ENCODE assay signal across 23 mouse cellular contexts in the genomic region with DNA sequence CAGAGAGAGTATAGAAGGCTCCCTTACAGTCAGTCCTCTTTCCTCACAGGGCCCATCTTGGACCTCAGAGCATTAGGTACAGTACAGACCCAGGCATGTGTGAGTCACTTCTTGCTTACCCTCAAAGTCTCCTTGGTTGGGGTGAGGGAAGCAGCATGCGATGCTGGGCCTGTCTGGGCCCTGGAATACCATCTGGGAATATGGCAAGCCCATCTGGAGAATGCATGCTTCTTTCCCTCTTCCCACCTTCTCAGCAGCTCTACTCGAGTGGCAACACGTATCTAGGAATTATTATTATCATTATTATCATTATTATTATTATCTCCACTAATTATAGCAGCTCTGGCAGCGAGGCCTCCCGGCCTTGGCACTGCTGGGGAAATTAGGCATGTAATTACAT. TPM values are rescaled to one million over a fixed set of nuclear protein-coding genes. Genes with fewer than 3 reads are reported as not detected.
A peak's percentile ranks its signal among the peaks of the same experiment; 100 is the strongest.
DNase-seq lines count a peak whose midpoint lies in the region; ATAC-seq and TF ChIP-seq lines count a peak whose summit lies in the region.
"Had no signal": no experiment of that assay in that cellular context is flagged by ENCODE, and none has a peak within 500 bp of the region (broad histone marks: within the 10 kb centered on the region; RNA-seq: fewer than 3 reads in every experiment).

No protein-coding gene starts in this region.

- TF ChIP-seq POLR2A in myocyte (IDR thresholded peaks at IDR 0.05; ENCODE audit: insufficient read length, low read depth): no peak

- H3K27me3 ChIP-seq in heart, embryonic 13.5 days (replicated peaks): no peaks in the 10 kb centered on the region; the same call in 1 of the 2 replicates
- H3K27me3 ChIP-seq in midbrain, embryonic 10.5 days (ENCODE audit: low read depth, poor library complexity, severe bottlenecking): no peaks in the 10 kb centered on the region
- H3K27me3 ChIP-seq in midbrain, embryonic 13.5 days: no peaks in the 10 kb centered on the region
- no peaks in the 10 kb centered on the region for H3K27me3 ChIP-seq in myocyte (ENCODE audit: control insufficient read depth, insufficient read depth, insufficient read length)
- H3K27me3 ChIP-seq: embryonic facial prominence, embryonic 15.5 days; stomach, embryonic 15.5 days had no signal

- H3ac ChIP-seq in myocyte (ENCODE audit: control insufficient read depth, insufficient read length): no peak overlapping the region

- peaks cover 31% of the 10 kb centered on the region for H3K4me1 ChIP-seq in heart, embryonic 13.5 days
- no peaks in the 10 kb centered on the region for H3K4me1 ChIP-seq in midbrain, embryonic 10.5 days
- H3K4me1 ChIP-seq in midbrain, embryonic 13.5 days (replicated peaks): no peaks in the 10 kb centered on the region
- H3K4me1 ChIP-seq: embryonic facial prominence, embryonic 15.5 days; stomach, embryonic 15.5 days had no signal

- DNase-seq in heart, adult 11 months: no peak
- DNase-seq in midbrain, embryonic 10.5 days (ENCODE audit: low spot score): no peak
- peak; percentile 40 for DNase-seq in layer of hippocampus, adult 9-11 months
- DNase-seq in lung, postnatal 36 days: no peak
- no peak for DNase-seq in adrenal gland, postnatal 14 days
- DNase-seq: B cell, adult 2 months; cerebellum, postnatal 14 days; embryo, embryonic 11 days; kidney, adult 11 months; kidney, postnatal 10 days; lung, embryonic 14.5 days; right cerebral cortex, postnatal 14 days; thymus, postnatal 14 days had no signal

- no peak overlapping the region for H3K4me3 ChIP-seq in heart, embryonic 13.5 days
- no peak overlapping the region for H3K4me3 ChIP-seq in midbrain, embryonic 10.5 days
- no peak overlapping the region for H3K4me3 ChIP-seq in midbrain, embryonic 13.5 days (replicated peaks)
- H3K4me3 ChIP-seq in myocyte: no peak overlapping the region
- H3K4me3 ChIP-seq: embryonic facial prominence, embryonic 15.5 days; left cerebral cortex, adult 2 months; stomach, embryonic 15.5 days had no signal

- H3K79me2 ChIP-seq in myocyte (ENCODE audit: control insufficient read depth, insufficient read depth): no peaks in the 10 kb centered on the region

- peak overlapping the region; percentile 72 for H3K27ac ChIP-seq in heart, embryonic 13.5 days (replicated peaks)
- H3K27ac ChIP-seq in midbrain, embryonic 10.5 days (replicated peaks): peak overlapping the region; percentile 39; the same call in 1 of the 2 replicates
- no peak overlapping the region for H3K27ac ChIP-seq in midbrain, embryonic 13.5 days
- H3K27ac ChIP-seq: embryonic facial prominence, embryonic 15.5 days; left cerebral cortex, adult 2 months; macrophage; stomach, embryonic 15.5 days had no signal

- peak overlapping the region; percentile 31 for H3K4me2 ChIP-seq in heart, embryonic 13.5 days
- no peak overlapping the region for H3K4me2 ChIP-seq in midbrain, embryonic 13.5 days (replicated peaks)
- peak overlapping the region; percentile 80 for H3K4me2 ChIP-seq in myocyte (ENCODE audit: low read depth)
- H3K4me2 ChIP-seq: embryonic facial prominence, embryonic 15.5 days; lung, embryonic 14.5 days; stomach, embryonic 15.5 days had no signal

- peaks cover 5% of the 10 kb centered on the region; the same call in 1 of the 2 replicates for H3K9me3 ChIP-seq in heart, embryonic 13.5 days
- no peaks in the 10 kb centered on the region for H3K9me3 ChIP-seq in midbrain, embryonic 10.5 days (replicated peaks)
- no peaks in the 10 kb centered on the region for H3K9me3 ChIP-seq in midbrain, embryonic 13.5 days
- H3K9me3 ChIP-seq: embryonic facial prominence, embryonic 15.5 days; stomach, embryonic 15.5 days had no signal

- H3K36me3 ChIP-seq in heart, embryonic 13.5 days: no peaks in the 10 kb centered on the region
- H3K36me3 ChIP-seq in midbrain, embryonic 10.5 days: no peaks in the 10 kb centered on the region
- no peaks in the 10 kb centered on the region for H3K36me3 ChIP-seq in midbrain, embryonic 13.5 days
- H3K36me3 ChIP-seq in myocyte (ENCODE audit: control insufficient read depth, insufficient read depth): no peaks in the 10 kb centered on the region
- H3K36me3 ChIP-seq: embryonic facial prominence, embryonic 15.5 days; stomach, embryonic 15.5 days had no signal

- 0 out of 2 replicates have a peak overlapping the region, but pooled peaks have one; percentile 25 for H3K9ac ChIP-seq in heart, embryonic 13.5 days
- no peak overlapping the region for H3K9ac ChIP-seq in midbrain, embryonic 13.5 days (replicated peaks)
- H3K9ac ChIP-seq: embryonic facial prominence, embryonic 15.5 days; lung, embryonic 14.5 days; stomach, embryonic 15.5 days had no signal

- ATAC-seq in heart, embryonic 13.5 days (ENCODE audit: extremely low read depth, insufficient number of reproducible peaks, low FRiP score, low TSS enrichment): no peak
- no peak for ATAC-seq in midbrain, embryonic 13.5 days
- ATAC-seq: forebrain, embryonic 14.5 days; hindbrain, embryonic 16.5 days; midbrain, embryonic 16.5 days had no signal

- WGBS in heart, embryonic 13.5 days: 53% methylated on average over 5 of the region's 5 CpGs
- 83% methylated on average over 5 of the region's 5 CpGs for WGBS in midbrain, embryonic 10.5 days
- WGBS in midbrain, embryonic 13.5 days: 83% methylated on average over 5 of the region's 5 CpGs

TF ChIP-seq in myocyte, 11 proteins besides CTCF, POLR2A, EP300 and RAD21:
- TF ChIP-seq TCF12 (IDR thresholded peaks at IDR 0.05; ENCODE audit: insufficient read depth, poor library complexity, severe bottlenecking) (no peak), MYOD1 (IDR thresholded peaks at IDR 0.05; ENCODE audit: control insufficient read depth in 1 of 3, insufficient read length in 2 of 3, low read depth in 2 of 3) (no peak), MYOG (IDR thresholded peaks at IDR 0.05; ENCODE audit: control insufficient read depth in 1 of 3, insufficient read depth in 1 of 3, insufficient read length in 2 of 3, low read depth in 2 of 3) (no peak), MAX (IDR thresholded peaks at IDR 0.05; ENCODE audit: low read depth) (no peak)
TF ChIP-seq in myocyte: peak in this region for 0.

RNA-seq across cellular contexts. Expression of gene Nek2, which starts 33.5 kb away (rescaled TPM):
- polyA plus RNA-seq in heart, embryonic 13.5 days (2015; fragmentation: Nextera tagmentation; extraction: Ambion mirVana): 31.7 and 33.9 TPM in 2 replicates
- 63.3 and 66.6 TPM in 2 replicates for polyA plus RNA-seq in midbrain, embryonic 10.5 days (2016; fragmentation: Nextera tagmentation; extraction: Ambion mirVana)
- 18.6 and 20.0 TPM in 2 replicates for polyA plus RNA-seq in midbrain, embryonic 13.5 days (2015; fragmentation: Nextera tagmentation; extraction: Ambion mirVana)
- polyA plus RNA-seq in myocyte (2012; fragmentation: generic; extraction: Trizol): 21.2 TPM
- total RNA-seq in adrenal gland, postnatal 14 days (2021): 9.3 and 10.0 TPM in 2 replicates

RNA-seq across cellular contexts. Expression of gene Slc30a1, which starts 51.9 kb away (rescaled TPM):
- 1.2 and 1.8 TPM in 2 replicates for polyA plus RNA-seq in heart, embryonic 13.5 days (2015; fragmentation: Nextera tagmentation; extraction: Ambion mirVana)
- polyA plus RNA-seq in midbrain, embryonic 10.5 days (2016; fragmentation: Nextera tagmentation; extraction: Ambion mirVana): 1.2 and 1.3 TPM in 2 replicates
- 1.8 and 2.1 TPM in 2 replicates for polyA plus RNA-seq in midbrain, embryonic 13.5 days (2015; fragmentation: Nextera tagmentation; extraction: Ambion mirVana)
- polyA plus RNA-seq in myocyte (2012; fragmentation: generic; extraction: Trizol): 3.9 TPM
- 17.8 and 25.2 TPM in 2 replicates for total RNA-seq in adrenal gland, postnatal 14 days (2021)
